Mouse (Mus musculus): ENCODE data around the gene Gcnt2. TPM values are rescaled to one million over a fixed set of nuclear protein-coding genes. Genes with fewer than 3 reads are reported as not detected.
"Not testable (repeated sequence)": the region's sequence is repeated elsewhere in the genome, so short reads cannot be mapped to it uniquely, and the experiment has no call there.

The Gcnt2 gene
- polyA plus RNA-seq, 1 experiment from 2014 or later: 2.3 TPM

GRCm38 (mm10) chr13:40994487-40995263, 135.1 kb downstream of the Gcnt2 start:
- no peak overlapping the region for H3K27ac ChIP-seq (replicated peaks; ENCODE audit: low read depth, low read length)
- ATAC-seq (ENCODE audit: insufficient number of reproducible peaks, low FRiP score, low TSS enrichment, low read depth) (no peak; the same call in 1 of the 2 replicates), DNase-seq (ENCODE audit: low spot score) (no peak)
- no peaks in the 10 kb centered on the region for H3K9me3 ChIP-seq (ENCODE audit: control insufficient read depth, low read length)
- no peak overlapping the region for H3K4me3 ChIP-seq (ENCODE audit: low read depth, low read length)
- no peaks in the 10 kb centered on the region for H3K4me1 ChIP-seq (ENCODE audit: control insufficient read depth, insufficient read depth, low read length)
- no peak overlapping the region for H3K9ac ChIP-seq (ENCODE audit: low read length)
- 48% methylated on average over 8 of the region's 8 CpGs for WGBS
- no peaks in the 10 kb centered on the region for H3K27me3 ChIP-seq (ENCODE audit: control insufficient read depth, insufficient read depth, low read length)
- no peak overlapping the region for H3K4me2 ChIP-seq (ENCODE audit: low read depth, severe bottlenecking)
- no peaks in the 10 kb centered on the region for H3K36me3 ChIP-seq (ENCODE audit: control insufficient read depth, insufficient read depth, low read length)

- not testable (repeated sequence) for H3K9me3 ChIP-seq (ENCODE audit: control insufficient read depth, low read length); H3K9ac ChIP-seq (ENCODE audit: low read length); H3K4me3 ChIP-seq (ENCODE audit: low read depth, low read length); ATAC-seq (ENCODE audit: insufficient number of reproducible peaks, low FRiP score, low TSS enrichment, low read depth); H3K4me2 ChIP-seq (ENCODE audit: low read depth, severe bottlenecking); H3K36me3 ChIP-seq (ENCODE audit: control insufficient read depth, insufficient read depth, low read length); DNase-seq (ENCODE audit: low spot score); H3K27me3 ChIP-seq (ENCODE audit: control insufficient read depth, insufficient read depth, low read length); H3K4me1 ChIP-seq (ENCODE audit: control insufficient read depth, insufficient read depth, low read length); H3K27ac ChIP-seq (replicated peaks; ENCODE audit: low read depth, low read length)
- 86% methylated on average over 5 of the region's 5 CpGs for WGBS
Observed at GRCm38 (mm10) chr13:40998537-40998936, 139.0 kb downstream of the Gcnt2 start.

GRCm38 (mm10) chr13:41000140-41000925, 140.8 kb downstream of the Gcnt2 start:
- DNase-seq (ENCODE audit: low spot score) (peak; percentile 48), ATAC-seq (ENCODE audit: insufficient number of reproducible peaks, low FRiP score, low TSS enrichment, low read depth) (peak; percentile 23; the same call in 1 of the 2 replicates)
- peak overlapping the region; percentile 75 for H3K9ac ChIP-seq (ENCODE audit: low read length)
- WGBS: under 1% methylated on average over 25 of the region's 25 CpGs
- no peaks in the 10 kb centered on the region for H3K9me3 ChIP-seq (ENCODE audit: control insufficient read depth, low read length)
- no peaks in the 10 kb centered on the region for H3K27me3 ChIP-seq (ENCODE audit: control insufficient read depth, insufficient read depth, low read length)
- H3K36me3 ChIP-seq (ENCODE audit: control insufficient read depth, insufficient read depth, low read length): peaks cover 2% of the 10 kb centered on the region; the same call in 1 of the 2 replicates
- no peaks in the 10 kb centered on the region for H3K4me1 ChIP-seq (ENCODE audit: control insufficient read depth, insufficient read depth, low read length)
- peak overlapping the region; percentile 67 for H3K4me3 ChIP-seq (ENCODE audit: low read depth, low read length)
- peak overlapping the region; percentile 90; the same call in 1 of the 2 replicates for H3K27ac ChIP-seq (replicated peaks; ENCODE audit: low read depth, low read length)
- peak overlapping the region; percentile 88 for H3K4me2 ChIP-seq (ENCODE audit: low read depth, severe bottlenecking)

GRCm38 (mm10) chr13:41000926-41001639, 141.5 kb downstream of the Gcnt2 start, which contains the start of gene Pak1ip1:
TSS of gene Pak1ip1 (plus strand) at chr13:41001023.
- Histone ChIP-seq H3K4me2 (ENCODE audit: low read depth, severe bottlenecking) (peak within 1 kb of the TSS; percentile 88), H3K27me3 (ENCODE audit: control insufficient read depth, insufficient read depth, low read length) (no peaks in the 10 kb centered on the region), H3K4me1 (ENCODE audit: control insufficient read depth, insufficient read depth, low read length) (no peaks in the 10 kb centered on the region), H3K9me3 (ENCODE audit: control insufficient read depth, low read length) (no peaks in the 10 kb centered on the region), H3K36me3 (ENCODE audit: control insufficient read depth, insufficient read depth, low read length) (peaks cover 2% of the 10 kb centered on the region; the same call in 1 of the 2 replicates), H3K27ac (replicated peaks; ENCODE audit: low read depth, low read length) (peak within 1 kb of the TSS; percentile 90), H3K4me3 (ENCODE audit: low read depth, low read length) (peak within 1 kb of the TSS; percentile 67), H3K9ac (ENCODE audit: low read length) (peak within 1 kb of the TSS; percentile 75)
- 0% methylated on average over 58 of the region's 58 CpGs for WGBS
- peak; percentile 95 for DNase-seq (ENCODE audit: low spot score)
- ATAC-seq (ENCODE audit: insufficient number of reproducible peaks, low FRiP score, low TSS enrichment, low read depth): peak; percentile 95

- DNase-seq (ENCODE audit: low spot score) (no peak), ATAC-seq (ENCODE audit: insufficient number of reproducible peaks, low FRiP score, low TSS enrichment, low read depth) (no peak)
- H3K27me3 ChIP-seq (ENCODE audit: control insufficient read depth, insufficient read depth, low read length): no peaks in the 10 kb centered on the region
- H3K4me1 ChIP-seq (ENCODE audit: control insufficient read depth, insufficient read depth, low read length): no peaks in the 10 kb centered on the region
- H3K4me2 ChIP-seq (ENCODE audit: low read depth, severe bottlenecking): peak overlapping the region; percentile 62
- H3K9ac ChIP-seq (ENCODE audit: low read length): no peak overlapping the region
- H3K36me3 ChIP-seq (ENCODE audit: control insufficient read depth, insufficient read depth, low read length): peaks cover 2% of the 10 kb centered on the region; the same call in 1 of the 2 replicates
- 89% methylated on average over 5 of the region's 5 CpGs for WGBS
- H3K9me3 ChIP-seq (ENCODE audit: control insufficient read depth, low read length): no peaks in the 10 kb centered on the region
- H3K4me3 ChIP-seq (ENCODE audit: low read depth, low read length): peak overlapping the region; percentile 67
- no peak overlapping the region for H3K27ac ChIP-seq (replicated peaks; ENCODE audit: low read depth, low read length)
Observed at GRCm38 (mm10) chr13:41002001-41002400, 142.4 kb downstream of the Gcnt2 start.

GRCm38 (mm10) chr13:41006244-41006643, 146.7 kb downstream of the Gcnt2 start:
- ATAC-seq (ENCODE audit: insufficient number of reproducible peaks, low FRiP score, low TSS enrichment, low read depth): no peak

GRCm38 (mm10) chr13:41008271-41008670, 148.7 kb downstream of the Gcnt2 start:
- no peaks in the 10 kb centered on the region for H3K27me3 ChIP-seq (ENCODE audit: control insufficient read depth, insufficient read depth, low read length)
- H3K9ac ChIP-seq (ENCODE audit: low read length): no peak overlapping the region
- no peaks in the 10 kb centered on the region for H3K4me1 ChIP-seq (ENCODE audit: control insufficient read depth, insufficient read depth, low read length)
- no peaks in the 10 kb centered on the region for H3K9me3 ChIP-seq (ENCODE audit: control insufficient read depth, low read length)
- H3K4me2 ChIP-seq (ENCODE audit: low read depth, severe bottlenecking): no peak overlapping the region
- ATAC-seq (ENCODE audit: insufficient number of reproducible peaks, low FRiP score, low TSS enrichment, low read depth): no peak
- peaks cover 24% of the 10 kb centered on the region for H3K36me3 ChIP-seq (ENCODE audit: control insufficient read depth, insufficient read depth, low read length)
- WGBS: 93% methylated on average over 10 of the region's 10 CpGs
- no peak overlapping the region for H3K4me3 ChIP-seq (ENCODE audit: low read depth, low read length)
- no peak overlapping the region for H3K27ac ChIP-seq (replicated peaks; ENCODE audit: low read depth, low read length)
- no peak for DNase-seq (ENCODE audit: low spot score)

More at GRCm38 (mm10) chr13:41006244-41006643, 146.7 kb downstream of the Gcnt2 start:
- Histone ChIP-seq H3K36me3 (ENCODE audit: control insufficient read depth, insufficient read depth, low read length) (peaks cover 17% of the 10 kb centered on the region), H3K9ac (ENCODE audit: low read length) (no peak overlapping the region), H3K27ac (replicated peaks; ENCODE audit: low read depth, low read length) (no peak overlapping the region), H3K4me3 (ENCODE audit: low read depth, low read length) (no peak overlapping the region), H3K4me1 (ENCODE audit: control insufficient read depth, insufficient read depth, low read length) (no peaks in the 10 kb centered on the region), H3K9me3 (ENCODE audit: control insufficient read depth, low read length) (no peaks in the 10 kb centered on the region), H3K27me3 (ENCODE audit: control insufficient read depth, insufficient read depth, low read length) (no peaks in the 10 kb centered on the region), H3K4me2 (ENCODE audit: low read depth, severe bottlenecking) (no peak overlapping the region)
- WGBS: 92% methylated on average over 4 of the region's 4 CpGs
- DNase-seq (ENCODE audit: low spot score): no peak

- no peak overlapping the region for H3K9ac ChIP-seq (ENCODE audit: low read length)
- ATAC-seq (ENCODE audit: insufficient number of reproducible peaks, low FRiP score, low TSS enrichment, low read depth): no peak
Observed at GRCm38 (mm10) chr13:41008946-41009345, 149.4 kb downstream of the Gcnt2 start.

More at GRCm38 (mm10) chr13:41008946-41009345, 149.4 kb downstream of the Gcnt2 start:
- Histone ChIP-seq H3K27ac (replicated peaks; ENCODE audit: low read depth, low read length) (no peak overlapping the region), H3K27me3 (ENCODE audit: control insufficient read depth, insufficient read depth, low read length) (no peaks in the 10 kb centered on the region), H3K4me2 (ENCODE audit: low read depth, severe bottlenecking) (no peak overlapping the region), H3K4me3 (ENCODE audit: low read depth, low read length) (no peak overlapping the region), H3K36me3 (ENCODE audit: control insufficient read depth, insufficient read depth, low read length) (peaks cover 25% of the 10 kb centered on the region), H3K4me1 (ENCODE audit: control insufficient read depth, insufficient read depth, low read length) (no peaks in the 10 kb centered on the region), H3K9me3 (ENCODE audit: control insufficient read depth, low read length) (no peaks in the 10 kb centered on the region)
- no peak for DNase-seq (ENCODE audit: low spot score)
- WGBS: 86% methylated on average over 8 of the region's 8 CpGs

Measured in limb, embryonic 11.5 days (tissue).